In genomic region chr17:55958918-55959728, GRCm38 (mm10) we compare ENCODE assay signal across 8 mouse cellular contexts. TPM values are rescaled to one million over a fixed set of nuclear protein-coding genes. Genes with fewer than 3 reads are reported as not detected.
DNase-seq lines count a peak whose midpoint lies in the region; ATAC-seq and TF ChIP-seq lines count a peak whose summit lies in the region.

Gene Yju2 (plus strand): TSS chr17:55959099.

- peak within 1 kb of the TSS; percentile 63 for H3K4me3 ChIP-seq in heart, embryonic 12.5 days
- peak within 1 kb of the TSS; percentile 47 for H3K4me3 ChIP-seq in kidney, postnatal 0 days (replicated peaks; ENCODE audit: low read depth, low read length)
- H3K4me3 ChIP-seq in liver, embryonic 11.5 days (ENCODE audit: low read depth, low read length): peak within 1 kb of the TSS; percentile 64
- H3K4me3 ChIP-seq in stomach, embryonic 14.5 days (ENCODE audit: low read depth, low read length): peak within 1 kb of the TSS; percentile 47

- no peaks in the 10 kb centered on the region for H3K9me3 ChIP-seq in heart, embryonic 12.5 days (replicated peaks)
- H3K9me3 ChIP-seq in kidney, postnatal 0 days (replicated peaks; ENCODE audit: low read length): no peaks in the 10 kb centered on the region
- no peaks in the 10 kb centered on the region for H3K9me3 ChIP-seq in liver, embryonic 11.5 days (ENCODE audit: control insufficient read depth, low read length)
- no peaks in the 10 kb centered on the region for H3K9me3 ChIP-seq in stomach, embryonic 14.5 days (ENCODE audit: control insufficient read depth, low read depth, low read length)

- peak; percentile 91 for ATAC-seq in erythroid progenitor cell, adult 5-6 weeks (replicated peaks; ENCODE audit: low FRiP score, poor library complexity, severe bottlenecking)
- ATAC-seq in heart, embryonic 12.5 days (ENCODE audit: insufficient number of reproducible peaks, low FRiP score): peak; percentile 92
- peak; percentile 94 for ATAC-seq in kidney, postnatal 0 days (replicated peaks; ENCODE audit: low FRiP score, low read depth)
- peak; percentile 89 for ATAC-seq in liver, embryonic 11.5 days (replicated peaks; ENCODE audit: low FRiP score)
- ATAC-seq in stomach, embryonic 14.5 days (ENCODE audit: insufficient number of reproducible peaks, insufficient read depth, low FRiP score, low read depth): peak; percentile 92

- H3K27ac ChIP-seq in heart, embryonic 12.5 days (ENCODE audit: poor library complexity, severe bottlenecking): peak within 1 kb of the TSS; percentile 93
- peak within 1 kb of the TSS; percentile 96 for H3K27ac ChIP-seq in kidney, postnatal 0 days
- H3K27ac ChIP-seq in liver, embryonic 11.5 days (ENCODE audit: low read depth, low read length): peak within 1 kb of the TSS; percentile 94
- H3K27ac ChIP-seq in stomach, embryonic 14.5 days (ENCODE audit: low read length): peak within 1 kb of the TSS; percentile 97

- H3K27me3 ChIP-seq in heart, embryonic 12.5 days (replicated peaks): peaks cover 23% of the 10 kb centered on the region
- H3K27me3 ChIP-seq in kidney, postnatal 0 days (ENCODE audit: insufficient read depth, low read length): no peaks in the 10 kb centered on the region
- H3K27me3 ChIP-seq in liver, embryonic 11.5 days (replicated peaks; ENCODE audit: control insufficient read depth, insufficient read depth, low read length): peaks cover 3% of the 10 kb centered on the region; the same call in 1 of the 2 replicates
- H3K27me3 ChIP-seq in stomach, embryonic 14.5 days (ENCODE audit: control insufficient read depth, insufficient read depth, low read length): no peaks in the 10 kb centered on the region

- H3K4me2 ChIP-seq in heart, embryonic 12.5 days: peak within 1 kb of the TSS; percentile 75
- peak within 1 kb of the TSS; percentile 58 for H3K4me2 ChIP-seq in kidney, postnatal 0 days (ENCODE audit: low read length)
- H3K4me2 ChIP-seq in liver, embryonic 11.5 days: peak within 1 kb of the TSS; percentile 82
- H3K4me2 ChIP-seq in stomach, embryonic 14.5 days (replicated peaks; ENCODE audit: low read depth, low read length): peak within 1 kb of the TSS; percentile 69

- H3K9ac ChIP-seq in heart, embryonic 12.5 days: peak within 1 kb of the TSS; percentile 72
- peak within 1 kb of the TSS; percentile 54 for H3K9ac ChIP-seq in kidney, postnatal 0 days (ENCODE audit: low read depth, low read length)
- H3K9ac ChIP-seq in liver, embryonic 11.5 days (ENCODE audit: low read depth, low read length): peak within 1 kb of the TSS; percentile 83
- peak within 1 kb of the TSS; percentile 29 for H3K9ac ChIP-seq in stomach, embryonic 14.5 days (replicated peaks; ENCODE audit: low read depth, low read length)

- peak; percentile 13; the same call in 1 of the 2 replicates for TF ChIP-seq CTCF in kidney, postnatal 0 days (IDR thresholded peaks at IDR 0.05; ENCODE audit: low read depth)

- peak; percentile 96 for DNase-seq in CD4-positive helper T cell, adult 2 months (ENCODE audit: low read depth, low spot score)
- DNase-seq in brain, embryonic 18.5 days (ENCODE audit: low read depth, low spot score): peak; percentile 97
- peak; percentile 98 for DNase-seq in kidney, postnatal 0 days (ENCODE audit: low spot score)
- peak; percentile 94 for DNase-seq in liver, embryonic 11.5 days (ENCODE audit: low spot score)
- DNase-seq in naive thymus-derived CD4-positive, alpha-beta T cell, adult 2 months (ENCODE audit: low read depth): peak; percentile 96

- H3K36me3 ChIP-seq in heart, embryonic 12.5 days: peaks cover 22% of the 10 kb centered on the region
- 0 out of 2 replicates have a peak, but pooled peaks cover 2% of the 10 kb centered on the region for H3K36me3 ChIP-seq in kidney, postnatal 0 days (ENCODE audit: insufficient read depth, low read length)
- peaks cover 9% of the 10 kb centered on the region; the same call in 1 of the 2 replicates for H3K36me3 ChIP-seq in liver, embryonic 11.5 days (ENCODE audit: control insufficient read depth, insufficient read depth, low read length)
- peaks cover 9% of the 10 kb centered on the region; the same call in 1 of the 2 replicates for H3K36me3 ChIP-seq in stomach, embryonic 14.5 days (ENCODE audit: control insufficient read depth, insufficient read depth, low read length)

- H3K4me1 ChIP-seq in heart, embryonic 12.5 days (replicated peaks): peaks cover 26% of the 10 kb centered on the region
- H3K4me1 ChIP-seq in kidney, postnatal 0 days (replicated peaks; ENCODE audit: insufficient read depth, low read length): peaks cover 10% of the 10 kb centered on the region
- peaks cover 21% of the 10 kb centered on the region for H3K4me1 ChIP-seq in liver, embryonic 11.5 days (replicated peaks; ENCODE audit: control insufficient read depth, insufficient read depth, low read length)
- peaks cover 9% of the 10 kb centered on the region; the same call in 1 of the 2 replicates for H3K4me1 ChIP-seq in stomach, embryonic 14.5 days (ENCODE audit: control insufficient read depth, insufficient read depth, low read length)

- WGBS in heart, embryonic 12.5 days: under 1% methylated on average over 46 of the region's 46 CpGs
- WGBS in kidney, postnatal 0 days: under 1% methylated on average over 45 of the region's 46 CpGs
- under 1% methylated on average over 45 of the region's 46 CpGs for WGBS in liver, embryonic 11.5 days
- WGBS in stomach, embryonic 14.5 days: under 1% methylated on average over 45 of the region's 46 CpGs

RNA-seq across cellular contexts. Expression of gene Yju2, which starts in this region (rescaled TPM):
- total RNA-seq in erythroid progenitor cell, adult 5-6 weeks (2015; ENCODE audit: low replicate concordance): 3.8 and 5.4 TPM in 2 replicates
- 1.7 and 5.4 TPM in 2 replicates for total RNA-seq in erythroid progenitor cell, adult 5-6 weeks (2017; ENCODE audit: low replicate concordance)
- 17.4 and 17.5 TPM in 2 replicates for polyA plus RNA-seq in heart, embryonic 12.5 days (2016; fragmentation: Nextera tagmentation; extraction: Ambion mirVana)
- 21.1 and 22.4 TPM in 2 replicates for polyA plus RNA-seq in kidney, postnatal 0 days (2015; fragmentation: Nextera tagmentation; extraction: Ambion mirVana)
- 20.9 and 23.4 TPM in 2 replicates for polyA plus RNA-seq in liver, embryonic 11.5 days (2014; fragmentation: Nextera tagmentation; extraction: Ambion mirVana)
- 20.8 and 21.8 TPM in 2 replicates for polyA plus RNA-seq in stomach, embryonic 14.5 days (2014; fragmentation: Nextera tagmentation; extraction: Ambion mirVana)

Comparison
In these comparisons a context has a peak if more than half of its experiments do, and no peak if none do; other contexts are left out.
1. Peak in every context shown above with its lines: DNase-seq, ATAC-seq, H3K4me3 ChIP-seq and H3K27ac ChIP-seq.
2. H3K9ac ChIP-seq: peak in every context shown above with its lines; median percentile 83 in liver, embryonic 11.5 days; 72 in heart, embryonic 12.5 days; 54 in kidney, postnatal 0 days; 29 in stomach, embryonic 14.5 days.